Mouse (Mus musculus) right cerebral cortex, postnatal 36 days (tissue): ENCODE measurements around the gene Cwf19l1.
"Not testable (repeated sequence)": the region's sequence is repeated elsewhere in the genome, so short reads cannot be mapped to it uniquely, and the experiment has no call there.

Source experiments
- DNase-seq, 2 experiments: peaks; one replicate each; pipeline ENCODE4 v3.0.0; 2022; ENCODE audit warnings: low spot score in 2 of 2, mixed read lengths in 1 of 2

Cwf19l1 gene

DNA sequence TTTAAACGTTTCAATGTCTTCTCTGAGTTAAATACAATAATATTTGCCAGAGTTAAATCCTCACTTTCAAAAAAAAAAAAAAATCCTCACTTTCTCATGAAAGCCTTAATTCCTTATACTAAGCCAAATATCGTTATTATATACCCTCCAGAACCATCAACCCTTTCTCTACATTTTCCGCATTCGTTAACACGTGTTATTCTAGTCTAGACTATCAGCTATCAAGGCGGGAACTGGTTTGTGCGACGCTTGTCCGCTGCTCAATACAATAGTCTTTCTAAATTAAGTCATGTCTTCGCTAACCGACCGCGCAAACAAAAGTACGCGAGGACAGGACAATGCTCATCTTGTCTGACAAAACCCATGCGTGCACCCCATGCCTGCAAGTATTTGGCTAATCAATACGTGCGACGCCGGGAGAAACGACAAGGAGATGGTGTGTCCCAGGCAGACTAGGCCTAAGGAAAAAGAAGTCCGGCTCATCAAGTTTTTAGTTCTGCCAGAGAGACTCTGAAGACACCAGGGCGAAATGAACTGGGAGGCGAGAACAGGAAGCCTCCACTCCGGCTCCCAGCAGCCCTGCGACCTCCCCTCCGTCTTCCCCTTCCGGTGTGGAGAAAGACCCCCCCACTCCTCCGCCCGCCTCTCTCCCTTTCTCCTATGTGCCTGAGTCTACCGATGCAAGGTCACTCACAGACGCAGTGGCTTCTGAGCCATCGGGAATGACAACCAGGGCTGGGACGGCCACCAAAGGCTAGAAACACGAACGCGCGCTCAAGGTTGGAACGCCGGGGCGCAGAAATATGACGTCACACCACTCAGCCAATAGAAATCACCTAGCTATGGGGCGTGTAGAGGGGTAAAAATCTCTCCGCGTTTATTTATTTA is at the start of gene Cwf19l1:
Gene Cwf19l1 (minus strand): TSS at position 805 of the 888 bp plus-strand sequence.
- DNase-seq, result peak; percentile 77 to 84

DNA sequence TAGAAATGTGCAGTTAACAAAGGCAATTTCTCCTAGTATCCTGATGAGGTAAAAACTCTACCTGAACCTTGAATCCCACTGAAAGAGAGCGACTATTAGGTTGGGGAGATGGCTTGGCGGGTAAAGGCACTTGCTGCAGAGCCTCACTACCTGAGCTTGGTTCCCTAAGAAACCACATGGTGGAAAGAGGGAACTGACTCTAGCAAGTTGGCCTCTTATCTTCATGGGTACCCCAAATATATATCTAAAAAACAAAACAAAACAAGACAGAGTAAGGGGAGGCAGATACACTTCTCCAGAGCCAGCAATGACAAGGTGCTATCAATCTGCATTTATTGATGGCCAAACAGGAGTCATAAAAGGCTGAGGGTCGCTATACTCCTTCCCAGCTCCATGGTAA is 48.3 kb upstream of the Cwf19l1 start:
- no peak for DNase-seq

DNA sequence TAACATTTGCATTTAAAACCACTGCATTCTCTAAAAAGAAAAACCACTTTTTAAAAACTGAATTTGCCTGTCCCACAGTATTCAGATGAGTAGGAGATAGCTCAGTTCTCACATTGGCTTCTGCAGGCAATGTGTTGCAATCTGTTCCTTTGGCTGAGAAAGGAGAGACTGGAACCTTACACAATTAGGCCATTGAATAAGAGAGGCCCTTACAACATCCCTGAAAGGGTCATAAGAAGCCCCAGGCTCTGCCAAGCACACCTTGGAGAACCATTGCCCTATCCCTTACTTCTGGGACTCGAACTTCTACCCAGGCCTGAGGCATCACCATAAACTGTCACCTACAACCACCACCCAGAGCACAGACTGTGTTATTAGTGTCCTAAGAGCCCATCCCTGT is 44.8 kb upstream of the Cwf19l1 start:
- DNase-seq, result no peak

DNA sequence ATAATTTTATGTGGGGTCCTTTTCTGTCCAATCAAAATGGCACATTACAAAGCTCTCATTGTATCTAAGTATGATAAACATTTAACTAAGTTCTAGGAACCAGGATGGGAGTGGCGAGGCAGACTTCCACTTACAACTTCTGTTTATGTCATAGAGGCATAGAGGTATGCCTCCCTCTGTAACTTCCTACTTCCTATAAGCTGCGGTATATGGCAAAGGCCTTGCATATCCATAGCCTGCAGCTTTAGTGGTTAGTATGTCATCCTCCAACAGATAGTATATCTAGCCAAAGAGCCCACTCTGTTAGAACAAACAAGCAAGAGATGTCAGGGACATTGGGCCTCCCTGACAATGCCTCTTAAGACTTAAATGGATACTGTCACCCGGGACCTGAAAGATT is 41.1 kb upstream of the Cwf19l1 start:
- no peak for DNase-seq

DNA sequence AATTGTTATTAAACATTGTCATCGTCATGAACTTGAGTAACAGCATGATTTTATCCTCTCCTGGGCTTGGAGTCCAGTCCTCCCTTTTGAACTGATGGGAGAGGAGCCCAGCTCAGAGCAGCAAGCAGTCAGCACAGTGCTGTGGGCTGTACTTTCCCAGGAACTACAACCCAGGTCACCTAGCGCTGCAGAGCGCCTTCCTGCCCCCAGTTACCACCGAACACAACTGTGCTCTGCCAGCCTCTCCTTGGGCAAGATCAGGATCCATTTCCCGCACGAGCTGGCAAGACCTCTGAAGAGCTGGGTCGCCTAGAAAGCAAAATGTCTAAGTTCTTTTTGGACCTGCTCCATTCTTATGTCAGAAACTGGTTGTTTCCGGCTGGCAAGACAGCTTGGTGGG is 39.2 kb upstream of the Cwf19l1 start:
- DNase-seq, result no peak

DNA sequence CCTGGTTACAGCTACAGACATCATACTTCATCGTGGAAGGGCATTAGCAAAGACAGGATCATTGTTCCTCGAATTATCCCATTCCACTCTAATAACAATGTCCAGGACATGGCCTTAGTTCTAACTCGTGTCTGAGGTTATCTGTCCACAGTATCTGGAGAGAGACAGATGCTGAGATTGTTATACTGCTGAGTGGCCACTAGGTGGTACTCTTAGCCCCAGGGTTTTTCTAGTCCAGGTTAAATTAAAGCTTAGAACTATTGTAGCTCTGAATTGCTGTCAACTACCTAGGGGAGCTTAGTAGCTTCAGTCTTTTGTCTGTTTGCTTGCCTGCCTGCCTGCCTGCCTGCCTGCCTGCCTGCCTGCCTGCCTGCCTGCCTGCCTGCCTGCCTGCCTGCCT is 25.8 kb upstream of the Cwf19l1 start:
- DNase-seq, result no peak

DNA sequence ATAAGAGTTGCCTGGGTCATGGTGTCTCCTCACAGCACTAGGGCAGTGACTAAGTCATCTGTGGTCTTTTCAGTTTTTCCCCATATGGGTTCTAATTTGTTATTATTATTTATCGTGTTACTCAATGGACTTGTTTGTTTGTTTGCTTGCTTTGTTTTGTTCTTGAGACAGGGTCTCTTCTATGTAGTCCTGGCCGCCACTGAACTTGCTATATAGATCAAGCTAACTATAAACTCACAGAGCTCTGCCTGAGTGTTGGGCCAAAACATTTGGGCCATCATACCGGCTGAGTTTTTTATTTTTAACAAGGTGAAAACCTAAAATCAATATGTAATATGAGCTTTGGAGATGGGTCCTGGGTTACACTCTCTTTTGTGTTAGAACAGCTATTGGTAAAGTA is 23.7 kb upstream of the Cwf19l1 start:
- no peak for DNase-seq

DNA sequence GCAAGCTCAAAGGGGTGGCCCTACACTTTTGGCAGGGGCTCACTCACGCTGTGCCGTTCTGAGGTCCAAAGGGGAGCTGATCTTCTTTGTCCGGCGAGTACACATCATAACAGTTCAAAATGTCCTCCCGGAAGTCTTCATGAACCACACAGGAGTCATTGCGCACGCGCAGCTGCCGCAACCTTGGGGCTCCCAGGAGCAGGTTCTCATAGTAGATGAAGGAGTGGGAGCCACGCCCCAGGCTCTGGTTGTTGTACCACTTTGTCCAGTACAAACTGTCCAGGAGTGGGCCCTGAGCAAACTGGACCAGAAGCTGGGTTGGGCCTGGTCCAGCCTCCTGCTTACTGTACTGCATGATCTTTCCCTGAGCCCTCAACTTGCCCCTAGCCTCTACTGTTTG is 21.3 kb upstream of the Cwf19l1 start:
- DNase-seq, result no peak

DNA sequence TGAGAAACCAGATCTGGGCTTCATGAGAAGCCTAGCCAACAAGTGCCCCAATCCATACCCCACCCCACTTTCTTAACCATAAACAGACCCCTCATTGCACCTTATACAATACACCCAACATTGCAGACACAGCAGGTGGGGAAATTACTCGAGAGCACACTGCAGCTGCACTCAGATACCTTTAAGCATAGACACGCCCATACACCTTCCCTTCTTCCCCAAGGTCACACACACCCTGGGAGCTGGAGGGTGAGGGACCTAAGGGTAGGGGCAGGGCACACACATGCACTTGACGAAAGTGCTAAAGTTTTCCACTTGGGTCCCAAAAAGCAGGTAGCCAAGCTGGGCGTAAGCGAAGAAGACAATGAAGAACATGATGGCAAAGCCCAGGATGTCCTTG is 18.1 kb upstream of the Cwf19l1 start:
- DNase-seq, result no peak

DNA sequence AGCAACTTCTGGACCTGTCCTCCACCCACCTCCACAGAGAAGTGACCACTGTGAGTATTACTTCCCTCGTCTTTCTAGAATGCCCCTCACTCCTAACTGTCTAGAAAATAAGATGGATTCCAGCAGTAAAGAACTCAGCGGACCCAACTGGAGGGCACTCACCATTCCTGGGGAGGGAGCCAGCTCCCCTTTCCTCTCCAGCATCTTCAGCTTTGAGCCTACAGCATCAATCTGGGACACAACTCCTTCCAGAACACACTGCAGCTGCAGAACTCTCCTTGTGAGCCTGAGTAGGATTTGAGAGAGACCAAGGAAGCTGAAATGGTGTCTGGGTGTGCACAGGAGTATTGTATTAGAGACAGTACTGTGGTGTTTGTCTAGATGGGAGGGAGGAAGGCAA is 13.3 kb upstream of the Cwf19l1 start:
- no peak for DNase-seq

DNA sequence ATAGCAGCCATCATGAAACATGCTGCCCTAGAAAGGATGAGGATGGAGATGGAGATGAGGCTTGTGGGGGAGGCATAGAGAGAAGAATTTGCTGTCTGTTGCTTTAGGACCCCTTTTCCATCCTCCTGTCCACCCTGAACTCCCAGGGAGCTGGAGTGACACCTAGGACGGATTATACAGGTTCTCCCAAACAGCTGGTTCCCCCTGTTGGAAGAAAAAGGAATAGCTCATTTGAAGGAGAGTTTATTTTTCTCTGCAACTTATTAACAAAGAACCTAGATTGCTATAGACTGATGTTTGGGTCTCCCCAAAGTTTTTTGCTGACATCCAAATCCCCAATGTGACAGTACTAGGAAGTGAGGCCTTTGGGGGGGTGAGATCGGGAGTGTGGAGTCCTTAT is 12.7 kb upstream of the Cwf19l1 start:
- DNase-seq, result no peak

DNA sequence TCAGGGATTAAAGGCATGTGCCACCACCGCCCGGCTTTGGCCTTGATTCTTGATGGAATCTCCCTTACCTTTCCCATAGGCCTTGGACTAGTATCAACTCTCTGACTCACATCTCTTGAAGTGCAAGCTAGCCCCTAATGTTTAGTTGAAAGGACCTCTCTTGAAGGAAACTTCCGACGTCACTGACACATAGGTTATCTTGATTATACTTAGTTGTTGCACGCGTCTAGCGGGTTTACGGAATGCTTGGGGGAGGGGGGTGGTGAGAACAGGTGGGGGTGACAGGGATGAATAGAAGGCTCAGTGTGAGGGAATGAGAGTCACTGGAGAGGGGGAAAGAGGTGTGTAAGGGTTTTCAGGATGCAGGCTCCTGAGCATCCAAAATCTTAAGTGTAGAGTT is 11.3 kb upstream of the Cwf19l1 start:
- DNase-seq, result no peak

DNA sequence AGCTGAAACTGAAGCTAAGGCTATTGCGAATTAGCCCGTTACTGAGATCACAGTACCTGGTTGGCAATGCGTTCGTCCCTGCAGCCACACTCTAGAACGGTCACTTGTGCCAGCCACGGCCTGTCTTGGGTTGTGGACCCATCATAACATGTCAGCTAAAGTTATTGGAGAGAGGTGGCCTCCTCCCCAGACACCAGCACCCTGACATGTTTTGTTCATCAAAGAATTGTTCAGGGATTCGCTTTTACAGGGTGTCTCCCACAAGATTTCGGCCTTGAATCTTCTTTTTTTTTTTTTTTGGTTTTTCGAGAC is 10.8 kb upstream of the Cwf19l1 start:
- no peak for DNase-seq

DNA sequence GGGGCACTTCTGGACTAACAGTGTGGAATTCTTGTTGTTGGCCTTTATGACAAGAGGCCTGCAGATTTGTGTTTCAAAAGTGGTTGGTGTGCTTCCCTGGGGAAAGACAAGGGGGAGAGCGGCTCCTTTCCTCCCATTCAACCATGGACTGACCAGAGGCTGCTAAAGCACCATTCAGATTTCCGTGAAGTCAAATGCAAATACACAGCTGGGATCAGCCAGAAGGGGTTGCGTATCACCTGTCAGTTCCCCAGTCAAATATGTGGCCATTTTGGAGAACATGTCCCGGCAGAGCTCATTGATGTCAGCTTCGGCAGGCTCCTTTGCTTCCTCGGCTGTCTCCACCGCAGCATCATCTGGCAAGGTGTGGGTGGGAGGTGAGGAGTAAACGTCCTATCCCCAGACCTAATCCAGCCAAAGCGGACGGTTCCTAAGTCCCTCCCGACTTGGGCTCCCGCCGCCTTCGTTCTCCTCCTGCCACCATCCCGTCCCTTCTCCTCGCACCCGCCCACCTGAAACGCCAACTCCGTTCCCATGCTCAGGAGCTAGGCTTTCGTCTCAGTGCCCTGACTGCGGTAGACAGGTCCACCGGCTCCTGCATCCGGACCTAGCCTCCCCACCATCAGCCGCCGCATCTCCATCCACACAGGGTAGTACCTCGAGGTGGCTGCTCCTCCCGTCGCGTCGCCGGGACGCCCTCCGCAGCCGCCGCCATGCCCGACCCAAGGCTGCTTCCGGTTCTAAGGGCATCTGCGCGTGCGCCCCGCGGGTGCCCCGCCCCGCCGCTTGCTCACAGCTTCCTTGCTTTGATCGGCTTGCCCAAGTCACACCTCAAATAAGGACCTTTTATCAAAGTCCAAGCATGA is 10.3 kb upstream of the Cwf19l1 start, which contains the start of gene Bloc1s2:
Gene Bloc1s2 (minus strand): TSS at position 745 of the 866 bp plus-strand sequence.
- DNase-seq, result peak; percentile 84 to 85

DNA sequence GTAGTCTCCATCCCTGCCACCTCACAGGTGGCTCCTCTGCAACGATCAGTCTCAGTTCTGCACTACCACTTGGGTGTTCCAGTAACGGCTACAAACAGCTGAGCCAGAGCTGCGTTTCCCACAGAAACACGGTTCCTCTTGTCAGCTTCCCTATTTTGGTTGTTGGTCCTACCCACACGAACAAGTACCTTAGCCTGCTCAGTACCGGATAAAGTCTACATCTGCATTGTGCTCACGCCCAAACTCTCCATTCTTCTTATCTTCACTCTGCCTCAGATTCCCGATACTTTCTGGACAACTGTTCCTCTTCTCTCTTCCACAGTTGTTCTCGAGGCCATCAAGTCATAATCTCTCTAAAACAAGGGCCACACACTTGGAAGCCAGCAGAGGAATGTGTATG is 8.7 kb upstream of the Cwf19l1 start:
- no peak for DNase-seq

DNA sequence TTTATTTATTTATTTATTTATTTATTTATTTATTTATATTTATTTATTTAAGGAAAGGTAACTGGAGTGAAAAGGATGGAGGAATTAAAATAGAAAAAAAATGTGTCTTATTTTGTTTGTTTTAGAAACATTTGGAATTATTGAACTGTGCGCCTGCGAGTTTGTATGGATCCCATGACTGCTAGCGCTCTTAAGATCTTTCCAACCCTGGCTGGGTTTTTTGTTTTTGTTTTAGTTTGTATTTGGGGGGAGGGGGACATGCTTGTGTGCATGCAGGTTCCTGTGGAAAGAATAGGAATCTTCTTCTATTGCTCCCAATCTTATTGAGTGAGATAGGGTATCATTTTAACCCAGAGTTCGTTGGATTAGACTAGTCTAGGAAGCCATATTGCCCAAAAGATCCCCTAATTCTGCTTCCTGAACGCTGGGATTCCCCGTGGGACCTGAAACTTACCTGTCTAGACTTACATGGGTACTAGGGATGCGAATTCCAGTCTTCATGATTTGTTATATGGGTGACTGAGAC is 347 bp upstream of the Cwf19l1 start:
- no peak for DNase-seq

DNA sequence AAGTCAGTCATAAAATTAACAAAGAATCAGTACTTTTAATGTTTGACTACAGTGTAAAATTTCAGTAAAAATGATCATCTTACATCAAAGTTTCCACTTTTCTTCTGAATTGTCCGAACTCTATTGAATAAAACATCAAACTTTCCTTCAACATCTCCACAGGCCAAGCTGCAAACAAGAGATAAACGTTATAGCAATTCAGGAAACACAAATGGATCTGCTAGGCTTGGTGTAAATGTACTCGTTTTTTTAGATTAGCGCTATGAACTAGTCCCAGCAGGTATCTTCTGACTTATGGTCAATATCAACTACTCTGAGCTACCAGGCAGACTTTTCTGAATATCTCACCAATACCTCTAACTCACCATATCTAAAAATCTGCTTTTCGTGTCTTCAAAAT is 2.8 kb downstream of the Cwf19l1 start:
- no peak for DNase-seq

DNA sequence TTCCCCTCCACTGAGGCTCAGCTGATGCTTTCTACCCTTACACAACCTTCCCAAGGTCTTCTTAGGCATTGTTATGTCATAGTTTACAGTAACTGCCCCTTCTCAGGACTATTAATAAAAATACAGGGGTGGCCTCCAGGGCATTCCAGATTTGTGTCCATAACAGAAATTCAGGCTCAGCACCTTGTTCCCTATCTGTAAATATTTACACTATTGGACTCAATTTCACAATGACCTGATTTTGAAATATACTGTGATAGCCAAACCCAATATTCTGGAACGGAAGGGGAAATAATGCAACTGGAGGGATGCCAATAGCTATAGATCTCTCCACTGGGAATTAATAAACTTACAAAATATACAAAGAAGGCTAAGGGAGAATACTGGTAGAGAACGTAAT is 7.1 kb downstream of the Cwf19l1 start:
- DNase-seq, result no peak

DNA sequence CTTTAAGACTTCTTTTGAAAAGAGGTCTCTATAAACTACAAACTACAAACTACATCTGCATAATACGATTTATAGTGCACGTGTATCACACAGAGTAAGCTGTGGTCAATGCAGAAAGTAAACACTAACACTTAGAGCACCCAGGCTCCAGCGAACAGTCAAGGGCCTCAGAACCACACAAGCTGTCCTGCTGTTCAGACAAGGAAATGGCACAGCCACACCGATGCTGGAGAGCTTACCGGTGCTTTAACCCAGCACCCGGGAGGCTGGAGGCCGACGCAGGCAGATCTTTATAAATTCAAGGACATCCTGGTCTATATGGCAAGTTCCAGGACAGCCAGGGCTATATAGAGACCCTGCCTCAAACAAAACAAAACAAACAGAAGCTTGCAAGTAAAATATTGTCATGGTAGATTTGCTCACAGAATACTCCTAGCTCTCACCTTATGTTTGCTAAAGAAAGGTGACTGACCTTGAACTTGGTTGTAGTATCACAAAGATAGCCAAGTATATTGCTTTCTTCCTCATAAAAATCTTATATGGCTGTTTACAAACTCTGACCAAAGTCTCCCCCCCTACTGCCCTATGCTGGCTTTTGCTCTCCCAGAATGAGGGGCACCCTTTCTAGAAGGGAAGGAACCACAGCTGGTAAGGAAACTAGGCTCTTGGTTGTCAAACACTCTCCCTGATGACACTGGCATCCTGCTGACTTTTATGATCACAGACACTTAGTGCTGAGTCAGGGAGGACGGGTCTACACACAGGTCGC is 7.8 kb downstream of the Cwf19l1 start:
- no peak for DNase-seq

DNA sequence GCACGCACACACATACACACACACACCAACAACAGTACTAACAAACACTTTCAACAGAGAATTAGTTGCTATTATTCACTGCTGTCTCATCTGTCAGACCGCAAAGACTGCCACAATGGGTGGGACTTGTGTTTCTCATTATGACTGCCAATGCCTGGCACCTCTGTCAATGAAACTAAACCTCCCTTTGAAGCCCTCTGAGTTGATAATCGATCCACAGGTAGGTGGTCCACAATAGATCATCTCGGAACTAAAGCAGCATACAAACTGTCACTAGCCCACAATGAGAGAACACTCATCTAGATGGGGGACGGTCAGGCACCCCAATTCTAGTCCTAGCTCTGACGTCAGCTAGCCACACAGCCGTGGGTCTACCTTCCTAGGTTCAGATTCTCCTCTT is 14.5 kb downstream of the Cwf19l1 start:
- no peak for DNase-seq

DNA sequence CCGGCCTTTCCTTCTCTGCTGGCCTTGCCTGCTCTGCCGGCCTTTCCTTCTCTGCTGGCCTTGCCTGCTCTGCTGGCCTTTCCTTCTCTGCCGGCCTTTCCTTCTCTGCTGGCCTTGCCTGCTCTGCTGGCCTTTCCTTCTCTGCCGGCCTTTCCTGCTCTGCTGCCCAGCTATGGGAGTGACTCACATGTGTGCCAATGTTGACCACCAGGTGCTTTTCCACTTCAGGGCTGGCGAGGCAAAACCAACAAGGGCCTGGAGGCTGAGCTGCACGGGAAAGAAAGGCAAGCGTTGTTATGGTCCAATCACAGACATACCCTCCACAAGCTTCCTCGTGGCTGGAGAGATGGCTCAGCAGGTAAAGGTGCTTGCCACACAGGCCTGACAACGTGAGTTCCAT is 15.0 kb downstream of the Cwf19l1 start:
- DNase-seq, result not testable (repeated sequence)

DNA sequence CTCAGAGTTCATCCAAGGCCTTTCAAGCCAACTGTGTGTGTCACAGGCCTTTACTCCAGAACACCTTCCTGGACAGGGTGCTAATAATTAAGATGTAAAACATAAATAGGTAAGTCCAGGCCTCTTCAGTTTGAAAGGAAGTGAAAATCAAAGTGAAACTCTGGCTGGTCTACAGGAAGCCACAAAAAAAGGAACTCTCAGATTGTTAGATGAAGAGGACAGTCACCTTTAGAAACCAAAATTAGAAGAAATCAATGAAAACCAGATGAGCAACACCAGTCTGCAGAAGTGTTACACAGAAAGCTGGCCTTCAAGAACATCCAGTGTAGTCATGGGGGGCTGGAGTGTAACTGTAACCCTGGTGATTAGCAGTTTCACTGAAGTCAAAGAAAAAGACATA is 17.9 kb downstream of the Cwf19l1 start:
- DNase-seq, result no peak
